ENCODE assay signal across 15 mouse cellular contexts in the genomic region with DNA sequence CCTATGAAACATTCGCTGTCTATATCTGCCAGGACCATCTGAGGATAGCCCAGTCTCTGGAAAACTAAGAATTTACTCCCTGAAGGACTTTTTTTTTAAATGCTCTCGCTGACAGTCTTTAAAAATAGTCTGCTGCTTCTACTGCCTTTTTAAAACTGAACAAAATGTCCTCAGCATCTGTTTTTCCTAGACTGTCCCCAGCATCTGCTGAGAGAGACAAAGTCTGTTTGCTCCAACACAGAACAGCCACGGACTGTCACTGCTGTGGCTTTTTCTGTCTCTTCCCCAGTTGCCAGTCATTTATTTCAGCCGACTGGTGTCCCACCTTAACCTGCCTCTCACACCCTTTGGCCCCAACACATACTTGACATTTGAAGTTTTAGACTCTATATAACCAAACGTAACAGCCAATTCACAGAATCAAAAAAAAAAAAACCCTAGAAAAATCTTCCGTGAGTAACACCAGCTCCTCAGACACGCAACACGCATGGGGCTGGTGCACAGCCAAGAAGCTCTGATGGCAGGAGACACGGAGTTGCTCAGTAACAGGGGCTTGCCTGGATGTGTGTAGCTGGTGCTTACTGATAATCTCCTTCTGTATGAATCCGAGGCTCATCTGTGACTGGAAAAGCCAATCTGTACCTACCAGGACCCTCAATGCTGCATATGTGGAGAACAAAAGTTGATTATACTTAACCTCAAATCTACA.
A peak's percentile ranks its signal among the peaks of the same experiment; 100 is the strongest.
DNase-seq lines count a peak whose midpoint lies in the region; ATAC-seq lines count a peak whose summit lies in the region.
"Had no signal": no experiment of that assay in that cellular context is flagged by ENCODE, and none has a peak within 500 bp of the region (broad histone marks: within the 10 kb centered on the region; RNA-seq: fewer than 3 reads in every experiment).

No protein-coding gene starts in this region.

- intact Hi-C loops in left cerebral cortex, postnatal 4 days (cut with DNase I), result no loop called here

- DNase-seq in left cerebral cortex, adult 11 months (ENCODE audit: low spot score), result peak; percentile 18
- DNase-seq in left cerebral cortex, postnatal 4 days, result no peak
- DNase-seq in layer of hippocampus, postnatal 14 days (ENCODE audit: low spot score in 2 of 2), result peak; percentile 36
- no peak for DNase-seq in ovary, postnatal 10 days (ENCODE audit: low spot score)
- no peak for DNase-seq in adrenal gland, adult 18-20 months (ENCODE audit: low spot score in 2 of 2)
- DNase-seq in adrenal gland, postnatal 4 days (ENCODE audit: low spot score in 2 of 2), result no peak
- DNase-seq in lung, postnatal 10 days, result no peak
- DNase-seq: adrenal gland, postnatal 10 days; cerebellum, postnatal 36 days; gastrocnemius, postnatal 25 days; kidney, postnatal 10 days; liver, postnatal 0 days had no signal

- ATAC-seq in megakaryocyte-erythroid progenitor cell, adult 5-6 weeks (replicated peaks; ENCODE audit: low FRiP score, low TSS enrichment, poor library complexity, severe bottlenecking), result 0 out of 2 replicates have a peak, but pooled peaks have one; percentile 30
- ATAC-seq: intestine, embryonic 15.5 days; liver, postnatal 0 days; midbrain, embryonic 15.5 days had no signal

Comparison
In these comparisons a context has a peak if more than half of its experiments do, and no peak if none do; other contexts are left out.
1. DNase-seq: peak in left cerebral cortex, adult 11 months (single experiment) and layer of hippocampus, postnatal 14 days (2 of 2); none in left cerebral cortex, postnatal 4 days (single experiment), ovary, postnatal 10 days (single experiment), adrenal gland, adult 18-20 months (0 of 2), adrenal gland, postnatal 4 days (0 of 2) and lung, postnatal 10 days (single experiment).